Mouse (Mus musculus): ENCODE measurements around the gene Lrrc23. TPM values are rescaled to one million over a fixed set of nuclear protein-coding genes. Genes with fewer than 3 reads are reported as not detected.

The Lrrc23 gene
- polyA plus RNA-seq, 1 experiment from 2014 or later = 3.2 TPM

DNA sequence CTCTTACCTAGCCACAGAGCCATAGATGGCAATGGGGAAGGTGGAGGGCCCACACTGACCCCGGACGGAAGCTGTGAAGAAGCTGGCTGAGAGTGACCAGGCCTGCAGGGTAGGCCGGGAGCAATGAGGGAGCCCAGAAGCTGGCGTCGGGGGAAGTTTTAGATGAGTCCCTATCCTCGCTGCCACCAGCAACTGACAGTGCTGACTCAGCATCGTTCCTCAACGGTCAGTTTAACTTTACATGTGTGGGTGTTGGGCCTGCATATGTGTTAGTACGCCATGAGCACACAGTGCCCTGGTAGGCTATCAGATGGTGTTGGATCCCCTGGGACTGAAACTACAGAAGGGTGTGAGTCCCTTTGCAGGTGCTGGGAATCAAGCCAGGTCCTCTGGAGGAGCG is 55.1 kb downstream of the Lrrc23 start:
- H3K4me1 ChIP-seq (ENCODE audit: control insufficient read depth, insufficient read depth, low read length) = no peaks in the 10 kb centered on the region
- H3K27me3 ChIP-seq (ENCODE audit: control insufficient read depth, insufficient read depth, low read length) = no peaks in the 10 kb centered on the region
- no peak for DNase-seq
- H3K4me2 ChIP-seq (ENCODE audit: low read length) = no peak overlapping the region
- ATAC-seq (ENCODE audit: low FRiP score, low TSS enrichment) = no peak
- no peaks in the 10 kb centered on the region for H3K36me3 ChIP-seq (ENCODE audit: control insufficient read depth, insufficient read depth, low read length)
- no peak overlapping the region for H3K27ac ChIP-seq (replicated peaks; ENCODE audit: low read depth, low read length)
- WGBS = 88% methylated on average over 10 of the region's 10 CpGs
- no peak overlapping the region for H3K4me3 ChIP-seq (replicated peaks; ENCODE audit: low read depth, low read length)
- no peaks in the 10 kb centered on the region for H3K9me3 ChIP-seq (ENCODE audit: control insufficient read depth, low read length)
- no peak overlapping the region for H3K9ac ChIP-seq (replicated peaks; ENCODE audit: low read length)

DNA sequence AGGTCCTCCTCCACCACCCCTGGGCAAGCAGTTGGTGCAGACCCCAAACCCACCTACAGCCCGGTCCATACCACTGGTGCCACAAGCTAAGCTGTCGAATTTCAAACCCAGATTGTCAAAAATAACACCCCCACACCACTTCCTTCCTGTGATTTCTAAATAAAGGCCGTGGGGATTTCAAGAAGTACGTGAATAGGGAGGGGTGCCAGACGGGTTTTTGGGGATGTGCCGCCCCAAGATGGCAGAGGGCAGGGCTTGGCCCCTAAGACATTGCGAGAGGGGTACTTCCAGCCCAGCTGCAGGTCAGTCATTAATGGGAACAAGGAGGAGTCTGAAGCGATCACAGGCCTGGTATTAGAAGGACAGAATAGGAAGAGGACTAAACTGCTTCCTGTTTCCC is 56.0 kb downstream of the Lrrc23 start:
- Histone ChIP-seq H3K36me3 (ENCODE audit: control insufficient read depth, insufficient read depth, low read length) (no peaks in the 10 kb centered on the region), H3K9ac (replicated peaks; ENCODE audit: low read length) (no peak overlapping the region), H3K27ac (replicated peaks; ENCODE audit: low read depth, low read length) (no peak overlapping the region), H3K4me2 (ENCODE audit: low read length) (no peak overlapping the region), H3K4me3 (replicated peaks; ENCODE audit: low read depth, low read length) (no peak overlapping the region), H3K4me1 (ENCODE audit: control insufficient read depth, insufficient read depth, low read length) (no peaks in the 10 kb centered on the region), H3K9me3 (ENCODE audit: control insufficient read depth, low read length) (no peaks in the 10 kb centered on the region), H3K27me3 (ENCODE audit: control insufficient read depth, insufficient read depth, low read length) (no peaks in the 10 kb centered on the region)
- ATAC-seq (ENCODE audit: low FRiP score, low TSS enrichment) (no peak), DNase-seq (no peak)
- 82% methylated on average over 8 of the region's 8 CpGs for WGBS

GRCm38 (mm10) chr6:124722876-124723473 is 56.6 kb downstream of the Lrrc23 start:
- Histone ChIP-seq H3K9me3 (ENCODE audit: control insufficient read depth, low read length) (no peaks in the 10 kb centered on the region), H3K27me3 (ENCODE audit: control insufficient read depth, insufficient read depth, low read length) (no peaks in the 10 kb centered on the region), H3K36me3 (ENCODE audit: control insufficient read depth, insufficient read depth, low read length) (no peaks in the 10 kb centered on the region; the same call in 1 of the 2 replicates), H3K4me1 (ENCODE audit: control insufficient read depth, insufficient read depth, low read length) (no peaks in the 10 kb centered on the region), H3K4me2 (ENCODE audit: low read length) (no peak overlapping the region), H3K9ac (replicated peaks; ENCODE audit: low read length) (no peak overlapping the region), H3K27ac (replicated peaks; ENCODE audit: low read depth, low read length) (no peak overlapping the region), H3K4me3 (replicated peaks; ENCODE audit: low read depth, low read length) (no peak overlapping the region)
- WGBS = 85% methylated on average over 6 of the region's 6 CpGs
- DNase-seq = no peak
- no peak for ATAC-seq (ENCODE audit: low FRiP score, low TSS enrichment)

DNA sequence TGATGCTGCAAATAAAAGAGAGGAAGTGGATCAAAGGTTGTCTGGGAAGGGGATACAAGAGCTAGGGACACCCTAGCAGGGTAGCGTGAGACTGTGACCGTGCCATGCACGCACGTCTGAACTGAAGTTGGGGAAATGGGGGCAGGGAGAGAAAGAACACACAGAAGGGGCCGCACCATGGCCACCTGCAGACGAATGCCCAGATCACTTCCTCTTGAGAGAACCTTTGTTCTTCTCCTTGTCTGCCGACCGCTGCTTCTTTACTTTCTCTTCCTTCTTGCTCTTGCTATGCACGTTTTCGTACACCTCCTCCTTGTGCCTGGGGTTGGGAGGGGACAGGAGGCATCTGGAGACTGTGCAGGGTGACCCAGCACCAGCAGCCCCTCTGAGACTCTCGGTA is 58.6 kb downstream of the Lrrc23 start:
- H3K36me3 ChIP-seq (ENCODE audit: control insufficient read depth, insufficient read depth, low read length) = peaks cover 20% of the 10 kb centered on the region
- H3K27ac ChIP-seq (replicated peaks; ENCODE audit: low read depth, low read length) = no peak overlapping the region
- no peak overlapping the region for H3K4me3 ChIP-seq (replicated peaks; ENCODE audit: low read depth, low read length)
- ATAC-seq (ENCODE audit: low FRiP score, low TSS enrichment) (no peak), DNase-seq (no peak)
- 71% methylated on average over 11 of the region's 11 CpGs for WGBS
- no peak overlapping the region for H3K4me2 ChIP-seq (ENCODE audit: low read length)
- H3K27me3 ChIP-seq (ENCODE audit: control insufficient read depth, insufficient read depth, low read length) = no peaks in the 10 kb centered on the region
- H3K9ac ChIP-seq (replicated peaks; ENCODE audit: low read length) = no peak overlapping the region
- H3K4me1 ChIP-seq (ENCODE audit: control insufficient read depth, insufficient read depth, low read length) = no peaks in the 10 kb centered on the region
- H3K9me3 ChIP-seq (ENCODE audit: control insufficient read depth, low read length) = no peaks in the 10 kb centered on the region

Other genes with a start within 250 kb of the Lrrc23 start
- gene C1s1, start 237.4 kb downstream of the Lrrc23 start, polyA plus RNA-seq (2014; fragmentation: Nextera tagmentation; extraction: Ambion mirVana) = 0.27 and 0.28 TPM in 2 replicates
- not detected in 2 replicates for gene C1rb, start 209.4 kb downstream of the Lrrc23 start, polyA plus RNA-seq (2014; fragmentation: Nextera tagmentation; extraction: Ambion mirVana)
- 0.08 TPM in 2 replicates for gene C1s2, start 143.6 kb downstream of the Lrrc23 start, polyA plus RNA-seq (2014; fragmentation: Nextera tagmentation; extraction: Ambion mirVana)
- 31.9 and 34.6 TPM in 2 replicates for gene Lpcat3, start 116.7 kb downstream of the Lrrc23 start, polyA plus RNA-seq (2014; fragmentation: Nextera tagmentation; extraction: Ambion mirVana)
- gene Emg1, start 67.5 kb downstream of the Lrrc23 start, polyA plus RNA-seq (2014; fragmentation: Nextera tagmentation; extraction: Ambion mirVana) = 111 and 120 TPM in 2 replicates
- gene Phb2, start 67.4 kb downstream of the Lrrc23 start, polyA plus RNA-seq (2014; fragmentation: Nextera tagmentation; extraction: Ambion mirVana) = 249 and 250 TPM in 2 replicates
- gene Ptpn6, start 41.0 kb downstream of the Lrrc23 start, polyA plus RNA-seq (2014; fragmentation: Nextera tagmentation; extraction: Ambion mirVana) = 2.1 and 5.6 TPM in 2 replicates
- 689 and 844 TPM in 2 replicates for gene Grcc10, start 38.4 kb downstream of the Lrrc23 start, polyA plus RNA-seq (2014; fragmentation: Nextera tagmentation; extraction: Ambion mirVana)
- not detected in 2 replicates for gene Gm45234, start 23.7 kb downstream of the Lrrc23 start, polyA plus RNA-seq (2014; fragmentation: Nextera tagmentation; extraction: Ambion mirVana)
- gene Atn1, start 23.2 kb downstream of the Lrrc23 start, polyA plus RNA-seq (2014; fragmentation: Nextera tagmentation; extraction: Ambion mirVana) = 24.4 and 32.3 TPM in 2 replicates
- gene Eno2, start 10.1 kb downstream of the Lrrc23 start, polyA plus RNA-seq (2014; fragmentation: Nextera tagmentation; extraction: Ambion mirVana) = 64.3 and 83.3 TPM in 2 replicates
- gene Spsb2, start 28.9 kb upstream of the Lrrc23 start, polyA plus RNA-seq (2014; fragmentation: Nextera tagmentation; extraction: Ambion mirVana) = 5.9 and 6.3 TPM in 2 replicates
- 343 and 349 TPM in 2 replicates for gene Tpi1, start 34.6 kb upstream of the Lrrc23 start, polyA plus RNA-seq (2014; fragmentation: Nextera tagmentation; extraction: Ambion mirVana)
- 184 and 191 TPM in 2 replicates for gene Usp5, start 49.8 kb upstream of the Lrrc23 start, polyA plus RNA-seq (2014; fragmentation: Nextera tagmentation; extraction: Ambion mirVana)
- 25.0 and 43.7 TPM in 2 replicates for gene Cdca3, start 49.8 kb upstream of the Lrrc23 start, polyA plus RNA-seq (2014; fragmentation: Nextera tagmentation; extraction: Ambion mirVana)
- 1.7 and 4.5 TPM in 2 replicates for gene Gnb3, start 60.5 kb upstream of the Lrrc23 start, polyA plus RNA-seq (2014; fragmentation: Nextera tagmentation; extraction: Ambion mirVana)
- 13.9 and 15.7 TPM in 2 replicates for gene P3h3, start 78.0 kb upstream of the Lrrc23 start, polyA plus RNA-seq (2014; fragmentation: Nextera tagmentation; extraction: Ambion mirVana)
- gene Gpr162, start 84.3 kb upstream of the Lrrc23 start, polyA plus RNA-seq (2014; fragmentation: Nextera tagmentation; extraction: Ambion mirVana) = 14.7 and 34.9 TPM in 2 replicates
- 0.11 and 0.27 TPM in 2 replicates for gene Cd4, start 108.5 kb upstream of the Lrrc23 start, polyA plus RNA-seq (2014; fragmentation: Nextera tagmentation; extraction: Ambion mirVana)
- gene Lag3, start 132.0 kb upstream of the Lrrc23 start, polyA plus RNA-seq (2014; fragmentation: Nextera tagmentation; extraction: Ambion mirVana) = 3.3 and 3.5 TPM in 2 replicates
- gene Ptms, start 140.4 kb upstream of the Lrrc23 start, polyA plus RNA-seq (2014; fragmentation: Nextera tagmentation; extraction: Ambion mirVana) = 749 and 823 TPM in 2 replicates
- gene Mlf2, start 151.7 kb upstream of the Lrrc23 start, polyA plus RNA-seq (2014; fragmentation: Nextera tagmentation; extraction: Ambion mirVana) = 535 and 570 TPM in 2 replicates
- 85.6 and 85.9 TPM in 2 replicates for gene Cops7a, start 185.8 kb upstream of the Lrrc23 start, polyA plus RNA-seq (2014; fragmentation: Nextera tagmentation; extraction: Ambion mirVana)
- 43.2 and 57.1 TPM in 2 replicates for gene Pianp, start 217.0 kb upstream of the Lrrc23 start, polyA plus RNA-seq (2014; fragmentation: Nextera tagmentation; extraction: Ambion mirVana)
- 13.7 and 16.2 TPM in 2 replicates for gene Zfp384, start 229.4 kb upstream of the Lrrc23 start, polyA plus RNA-seq (2014; fragmentation: Nextera tagmentation; extraction: Ambion mirVana)

Data from midbrain, embryonic 14.5 days (tissue).